Mouse (Mus musculus): Measurements from ENCODE around the gene Zfp882. TPM values are rescaled to one million over a fixed set of nuclear protein-coding genes. Genes with fewer than 3 reads are reported as not detected.
A peak's percentile ranks its signal among the peaks of the same experiment; 100 is the strongest.

The Zfp882 gene
- polyA plus RNA-seq, 1 experiment: 0.08 TPM

GRCm38 (mm10) chr8:71954666-71955065, 46.3 kb downstream of the Zfp882 start:
- Histone ChIP-seq H3K27me3 (ENCODE audit: control insufficient read depth, insufficient read depth, low read length) (no peaks in the 10 kb centered on the region), H3K4me3 (ENCODE audit: low read depth, low read length) (no peak overlapping the region), H3K4me1 (ENCODE audit: control insufficient read depth, insufficient read depth, insufficient read length, low read length) (peaks cover 5% of the 10 kb centered on the region; the same call in 1 of the 2 replicates), H3K36me3 (ENCODE audit: control insufficient read depth, insufficient read depth, low read length) (no peaks in the 10 kb centered on the region), H3K27ac (ENCODE audit: insufficient read depth, low read depth, low read length) (no peak overlapping the region)
- TF ChIP-seq CTCF (IDR thresholded peaks at IDR 0.05; ENCODE audit: extremely low read depth, insufficient read length, insufficient replicate concordance, low read depth, low read length): no peak
- no peak for TF ChIP-seq POLR2A (IDR thresholded peaks at IDR 0.05; ENCODE audit: low read depth, low read length)
- 98% methylated on average over 9 of the region's 9 CpGs for whole genome bisulfite sequencing

DNA sequence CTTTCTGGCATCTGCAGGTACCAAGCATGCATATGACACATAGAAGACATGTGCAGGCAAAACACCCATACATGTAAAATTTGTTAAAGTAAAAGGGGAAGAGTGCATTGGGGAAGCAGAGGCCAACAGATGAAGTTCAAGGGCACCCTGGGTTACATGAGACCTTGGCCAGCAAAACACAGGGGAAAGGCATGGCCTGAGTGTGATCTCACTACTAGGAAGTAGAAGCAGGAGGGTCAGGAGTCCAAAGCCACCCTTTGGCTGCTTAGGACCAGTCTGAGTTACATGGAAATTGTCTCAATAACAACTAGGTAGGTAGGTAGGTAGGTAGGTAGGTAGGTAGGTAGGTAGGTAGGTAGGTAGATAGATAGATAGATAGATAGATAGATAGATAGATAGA, 52.1 kb downstream of the Zfp882 start:
- Histone ChIP-seq H3K27me3 (ENCODE audit: control insufficient read depth, insufficient read depth, low read length) (no peaks in the 10 kb centered on the region), H3K36me3 (ENCODE audit: control insufficient read depth, insufficient read depth, low read length) (peaks cover 3% of the 10 kb centered on the region; the same call in 1 of the 2 replicates), H3K4me1 (ENCODE audit: control insufficient read depth, insufficient read depth, insufficient read length, low read length) (no peaks in the 10 kb centered on the region; the same call in 1 of the 2 replicates), H3K4me3 (ENCODE audit: low read depth, low read length) (no peak overlapping the region), H3K27ac (ENCODE audit: insufficient read depth, low read depth, low read length) (no peak overlapping the region; the same call in 1 of the 2 replicates)
- TF ChIP-seq CTCF (IDR thresholded peaks at IDR 0.05; ENCODE audit: extremely low read depth, insufficient read length, insufficient replicate concordance, low read depth, low read length): no peak
- no peak for TF ChIP-seq POLR2A (IDR thresholded peaks at IDR 0.05; ENCODE audit: low read depth, low read length)

DNA sequence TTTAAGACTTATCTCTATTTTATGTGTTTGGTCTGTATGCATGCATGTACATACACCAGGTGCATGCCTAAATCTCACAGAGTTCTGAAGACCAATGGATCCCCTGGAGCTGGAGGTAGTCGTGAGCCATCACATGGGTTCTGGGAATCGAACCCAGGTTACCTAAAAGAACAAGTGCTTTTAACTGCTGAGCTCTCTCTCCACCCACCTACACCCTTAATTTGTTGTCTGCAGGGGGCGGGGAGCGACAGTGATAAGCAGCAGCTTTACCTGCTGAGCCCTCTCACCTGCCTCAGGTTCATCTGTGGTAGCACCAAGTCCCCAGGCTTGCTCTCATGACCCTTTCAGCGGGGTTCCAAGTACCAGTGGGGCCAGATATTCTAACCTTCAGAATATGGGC, 53.4 kb downstream of the Zfp882 start:
- H3K4me3 ChIP-seq (ENCODE audit: low read depth, low read length): no peak overlapping the region
- H3K36me3 ChIP-seq (ENCODE audit: control insufficient read depth, insufficient read depth, low read length): peaks cover 11% of the 10 kb centered on the region
- 78% methylated on average over 5 of the region's 5 CpGs for WGBS
- no peak overlapping the region for H3K27ac ChIP-seq (ENCODE audit: insufficient read depth, low read depth, low read length)
- no peaks in the 10 kb centered on the region for H3K27me3 ChIP-seq (ENCODE audit: control insufficient read depth, insufficient read depth, low read length)
- no peak for TF ChIP-seq CTCF (IDR thresholded peaks at IDR 0.05; ENCODE audit: extremely low read depth, insufficient read length, insufficient replicate concordance, low read depth, low read length)
- no peak for TF ChIP-seq POLR2A (IDR thresholded peaks at IDR 0.05; ENCODE audit: low read depth, low read length)
- no peaks in the 10 kb centered on the region; the same call in 1 of the 2 replicates for H3K4me1 ChIP-seq (ENCODE audit: control insufficient read depth, insufficient read depth, insufficient read length, low read length)

- Histone ChIP-seq H3K27me3 (ENCODE audit: control insufficient read depth, insufficient read depth, low read length) (no peaks in the 10 kb centered on the region), H3K27ac (ENCODE audit: insufficient read depth, low read depth, low read length) (no peak overlapping the region), H3K4me3 (ENCODE audit: low read depth, low read length) (no peak overlapping the region), H3K36me3 (ENCODE audit: control insufficient read depth, insufficient read depth, low read length) (peaks cover 22% of the 10 kb centered on the region), H3K4me1 (ENCODE audit: control insufficient read depth, insufficient read depth, insufficient read length, low read length) (no peaks in the 10 kb centered on the region; the same call in 1 of the 2 replicates)
- 79% methylated on average over 3 of the region's 3 CpGs for WGBS
- TF ChIP-seq CTCF (IDR thresholded peaks at IDR 0.05; ENCODE audit: extremely low read depth, insufficient read length, insufficient replicate concordance, low read depth, low read length) (no peak), POLR2A (IDR thresholded peaks at IDR 0.05; ENCODE audit: low read depth, low read length) (no peak)
Observed at GRCm38 (mm10) chr8:71964051-71964450, 55.6 kb downstream of the Zfp882 start.

- TF ChIP-seq CTCF (IDR thresholded peaks at IDR 0.05; ENCODE audit: extremely low read depth, insufficient read length, insufficient replicate concordance, low read depth, low read length): no peak
- TF ChIP-seq POLR2A (IDR thresholded peaks at IDR 0.05; ENCODE audit: low read depth, low read length): no peak
- Histone ChIP-seq H3K27ac (ENCODE audit: insufficient read depth, low read depth, low read length) (peak overlapping the region; percentile 2; the same call in 1 of the 2 replicates), H3K4me1 (ENCODE audit: control insufficient read depth, insufficient read depth, insufficient read length, low read length) (no peaks in the 10 kb centered on the region; the same call in 1 of the 2 replicates), H3K36me3 (ENCODE audit: control insufficient read depth, insufficient read depth, low read length) (peaks cover 25% of the 10 kb centered on the region), H3K27me3 (ENCODE audit: control insufficient read depth, insufficient read depth, low read length) (no peaks in the 10 kb centered on the region), H3K4me3 (ENCODE audit: low read depth, low read length) (no peak overlapping the region)
- 98% methylated on average over 2 of the region's 2 CpGs for WGBS
Observed at GRCm38 (mm10) chr8:71965166-71965565, 56.8 kb downstream of the Zfp882 start.

Other genes with a start within 250 kb of the Zfp882 start
- gene Unc13a, start 236.9 kb upstream of the Zfp882 start, polyA plus RNA-seq (2012; rRNA removed): 1.6 TPM in 2 replicates
- gene Jak3, start 232.3 kb upstream of the Zfp882 start, polyA plus RNA-seq (2012; rRNA removed): 14.3 and 20.3 TPM in 2 replicates
- 9.1 and 30.2 TPM in 2 replicates for gene Insl3, start 219.4 kb upstream of the Zfp882 start, polyA plus RNA-seq (2012; rRNA removed)
- gene B3gnt3, start 206.8 kb upstream of the Zfp882 start, polyA plus RNA-seq (2012; rRNA removed): 180 and 195 TPM in 2 replicates
- gene Fcho1, start 182.9 kb upstream of the Zfp882 start, polyA plus RNA-seq (2012; rRNA removed): 11.9 and 20.1 TPM in 2 replicates
- 0.01 and 0.18 TPM in 2 replicates for gene Zfp709, start 26.6 kb upstream of the Zfp882 start, polyA plus RNA-seq (2012; rRNA removed)
- 0.76 and 0.94 TPM in 2 replicates for gene Zfp617, start within 50 bp of the Zfp882 start, polyA plus RNA-seq (2012; rRNA removed)
- gene Zfp961, start 42.4 kb downstream of the Zfp882 start, polyA plus RNA-seq (2012; rRNA removed): 1.2 and 1.9 TPM in 2 replicates
- gene Cyp4f18, start 101.0 kb downstream of the Zfp882 start, polyA plus RNA-seq (2012; rRNA removed): 7.9 and 8.8 TPM in 2 replicates
- not detected in 2 replicates for gene Olfr372, start 132.6 kb downstream of the Zfp882 start, polyA plus RNA-seq (2012; rRNA removed)
- not detected in 2 replicates for gene Olfr373, start 174.6 kb downstream of the Zfp882 start, polyA plus RNA-seq (2012; rRNA removed)
- gene Olfr374, start 198.4 kb downstream of the Zfp882 start, polyA plus RNA-seq (2012; rRNA removed): not detected in 2 replicates
- gene Tpm4, start 226.4 kb downstream of the Zfp882 start, polyA plus RNA-seq (2012; rRNA removed): 19.1 and 27.3 TPM in 2 replicates

Data from small intestine, adult 2 months (tissue).